Mouse (Mus musculus): ENCODE results near the gene Spaca4.
A peak's percentile ranks its signal among the peaks of the same experiment; 100 is the strongest.

Spaca4 gene

DNA sequence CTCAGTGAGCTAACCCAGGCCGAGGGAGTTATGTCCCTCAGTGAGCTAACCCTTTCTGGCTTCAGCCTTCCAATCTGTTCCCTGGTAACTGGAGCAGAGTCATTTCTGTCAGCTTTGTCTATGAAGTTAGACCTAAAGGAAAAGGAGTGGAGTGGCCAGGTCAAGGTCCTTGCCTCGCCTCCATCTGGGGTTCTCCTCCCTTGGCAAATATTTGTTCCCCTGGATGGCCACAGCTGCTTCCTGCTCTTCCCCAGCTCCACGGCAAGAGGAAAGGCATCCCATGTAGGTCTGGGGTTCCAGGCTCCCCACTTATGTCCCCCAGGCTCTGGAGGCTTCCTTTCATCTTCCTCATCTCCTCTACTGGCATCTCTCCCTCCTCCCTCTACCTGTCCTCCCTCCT, 2.0 kb upstream of the Spaca4 start:
- no peak for DNase-seq (ENCODE audit: low spot score in 2 of 2)

DNA sequence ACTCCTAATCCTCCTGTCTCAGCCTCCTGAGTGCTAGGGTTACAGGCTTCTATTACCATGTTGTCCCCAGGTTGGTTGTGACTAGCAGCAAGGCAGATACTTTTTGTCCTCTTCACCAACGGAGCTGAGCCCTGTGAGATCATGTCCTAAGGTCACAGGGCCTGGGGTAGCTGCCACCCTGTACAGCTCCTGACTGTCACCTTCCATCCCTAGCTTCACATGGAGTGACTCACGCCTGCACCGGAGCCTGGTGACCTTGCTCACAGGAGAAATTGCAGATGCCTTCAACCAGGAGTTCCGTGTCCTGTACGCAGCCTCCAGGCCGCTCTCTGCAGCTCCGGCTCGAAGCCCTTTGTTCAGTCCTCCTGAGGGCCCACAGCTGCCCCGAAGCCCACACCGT, 806 bp upstream of the Spaca4 start:
- no peak for DNase-seq (ENCODE audit: low spot score in 2 of 2)

DNA sequence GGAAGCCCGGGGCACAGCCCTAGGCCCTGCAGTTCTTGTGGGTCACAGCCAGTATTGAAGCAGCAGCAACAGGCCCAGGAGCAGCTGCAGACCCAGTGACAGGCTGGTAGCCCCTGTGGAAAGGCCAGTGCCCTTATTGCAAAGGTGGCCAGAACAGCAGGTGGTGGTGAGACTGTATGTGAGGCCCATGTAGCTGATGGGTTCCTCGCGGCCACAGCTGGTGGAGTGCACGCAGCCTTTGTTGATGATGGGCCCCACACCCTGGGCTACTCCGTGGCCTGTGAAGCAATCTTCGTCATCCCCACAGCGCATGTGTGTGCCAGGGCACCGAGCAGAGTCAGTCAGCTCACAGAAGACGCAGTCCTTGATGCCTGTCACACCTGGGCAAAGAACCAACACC, 462 bp downstream of the Spaca4 start:
- DNase-seq (ENCODE audit: low spot score in 2 of 2), result no peak

DNA sequence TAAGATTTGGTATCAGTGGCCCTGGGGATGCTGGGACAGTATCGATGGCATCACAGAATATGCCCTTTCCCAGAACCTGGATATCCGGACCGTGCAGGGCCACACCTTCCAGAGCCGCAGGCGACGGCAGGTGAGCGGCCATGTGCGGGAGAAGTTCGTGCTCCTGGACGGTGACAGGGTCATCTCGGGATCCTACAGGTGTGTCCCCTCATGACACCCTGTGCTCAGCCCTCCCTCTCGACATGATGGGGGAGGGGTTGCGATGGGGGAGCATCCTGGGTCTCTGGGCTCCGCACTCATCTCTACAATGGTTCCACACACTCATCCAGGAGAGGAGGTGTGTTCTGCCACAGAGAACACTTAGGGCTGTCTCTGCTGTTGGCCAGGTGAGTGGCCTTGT, 1.8 kb downstream of the Spaca4 start:
- DNase-seq (ENCODE audit: low spot score in 2 of 2), result no peak

DNA sequence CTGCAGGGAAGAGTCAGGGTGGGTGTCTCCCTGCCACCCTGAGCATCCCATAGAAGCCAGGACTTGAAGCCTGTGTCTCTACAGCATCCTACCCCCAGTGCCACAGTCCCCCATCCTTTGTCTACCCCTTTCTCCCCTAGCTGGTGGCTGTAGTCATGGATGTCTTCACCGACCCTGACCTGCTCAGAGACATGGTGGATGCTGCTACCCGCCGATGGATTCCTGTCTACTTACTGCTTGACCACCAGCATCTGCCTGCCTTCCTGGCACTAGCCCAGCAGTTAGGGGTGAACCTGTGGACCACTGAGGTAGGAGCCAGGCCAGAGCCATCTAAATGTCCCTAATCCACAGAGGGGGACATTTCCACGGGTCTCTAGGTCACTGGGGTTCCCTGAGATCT, 2.3 kb downstream of the Spaca4 start:
- DNase-seq (ENCODE audit: low spot score in 2 of 2), result no peak

DNA sequence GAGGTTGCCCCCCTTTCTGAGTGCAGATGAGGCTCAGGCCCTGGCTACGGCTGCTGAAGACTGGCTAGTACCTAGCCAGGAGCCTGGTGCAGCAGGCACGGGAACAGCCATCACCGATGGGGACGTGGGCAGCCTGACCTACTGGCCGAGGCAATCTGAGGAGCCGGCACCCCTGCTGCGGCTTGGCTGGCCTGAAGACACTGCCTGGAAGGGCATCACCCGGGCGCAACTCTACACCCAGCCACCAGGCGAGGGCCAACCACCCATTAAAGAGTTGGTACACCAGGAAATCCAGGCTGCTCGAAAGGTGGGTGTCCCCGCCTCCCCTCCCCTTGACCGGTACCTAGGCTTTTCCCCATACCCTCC, 3.3 kb downstream of the Spaca4 start:
- no peak for DNase-seq (ENCODE audit: low spot score in 2 of 2)

DNA sequence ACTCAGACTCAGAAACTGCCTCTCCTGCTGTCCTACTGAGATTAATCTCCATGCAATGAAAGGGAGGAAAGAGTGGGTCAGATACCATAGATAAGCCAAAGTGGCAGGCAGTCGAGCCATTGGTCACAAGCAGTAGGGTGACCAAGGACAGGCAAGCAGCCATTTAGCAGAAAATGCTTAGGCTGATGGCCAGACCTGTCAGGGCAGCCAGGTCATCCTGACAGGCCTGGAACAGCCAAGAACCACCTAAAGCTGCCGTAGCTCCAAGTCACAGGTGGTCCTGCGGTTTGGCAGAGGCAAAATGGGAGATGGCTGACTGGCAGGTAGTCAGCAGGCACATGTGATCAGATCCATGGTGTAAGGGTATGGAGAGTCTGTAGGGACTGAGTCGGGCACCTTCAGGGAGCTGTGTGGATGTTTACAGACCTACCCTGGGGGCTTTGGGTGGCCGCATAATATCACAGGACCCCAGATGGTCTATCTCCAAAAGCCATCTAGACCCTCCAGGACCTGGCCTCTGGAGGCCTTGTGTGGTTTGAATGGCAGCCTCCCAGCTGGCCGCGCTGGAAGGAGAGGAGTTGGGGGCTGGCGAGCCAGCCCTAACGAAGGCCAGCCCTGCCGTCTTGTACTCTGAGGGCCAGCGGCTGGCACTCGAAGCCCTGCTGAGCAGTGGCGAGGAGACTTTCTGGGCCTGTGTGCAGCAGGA, 3.8 kb downstream of the Spaca4 start:
- no peak for DNase-seq (ENCODE audit: low spot score in 2 of 2)

DNA sequence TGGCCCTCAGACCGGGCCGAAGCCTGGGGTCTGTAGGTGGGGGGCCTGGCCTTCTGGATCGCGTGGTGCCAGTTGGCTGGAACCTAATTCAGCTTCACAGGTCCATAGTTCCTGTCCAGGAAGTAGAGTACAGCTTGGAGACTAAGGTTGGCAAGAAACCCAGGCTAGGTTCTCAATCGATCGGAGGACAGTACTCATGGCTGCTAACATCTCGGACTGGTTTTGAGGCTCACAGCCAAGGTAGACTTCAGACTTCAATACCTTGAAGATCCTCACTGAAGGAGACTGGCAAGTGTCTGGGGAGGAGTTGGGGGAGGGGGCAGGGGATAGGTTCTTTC, 4.4 kb downstream of the Spaca4 start:
- no peak for DNase-seq (ENCODE audit: low spot score in 2 of 2)

DNA sequence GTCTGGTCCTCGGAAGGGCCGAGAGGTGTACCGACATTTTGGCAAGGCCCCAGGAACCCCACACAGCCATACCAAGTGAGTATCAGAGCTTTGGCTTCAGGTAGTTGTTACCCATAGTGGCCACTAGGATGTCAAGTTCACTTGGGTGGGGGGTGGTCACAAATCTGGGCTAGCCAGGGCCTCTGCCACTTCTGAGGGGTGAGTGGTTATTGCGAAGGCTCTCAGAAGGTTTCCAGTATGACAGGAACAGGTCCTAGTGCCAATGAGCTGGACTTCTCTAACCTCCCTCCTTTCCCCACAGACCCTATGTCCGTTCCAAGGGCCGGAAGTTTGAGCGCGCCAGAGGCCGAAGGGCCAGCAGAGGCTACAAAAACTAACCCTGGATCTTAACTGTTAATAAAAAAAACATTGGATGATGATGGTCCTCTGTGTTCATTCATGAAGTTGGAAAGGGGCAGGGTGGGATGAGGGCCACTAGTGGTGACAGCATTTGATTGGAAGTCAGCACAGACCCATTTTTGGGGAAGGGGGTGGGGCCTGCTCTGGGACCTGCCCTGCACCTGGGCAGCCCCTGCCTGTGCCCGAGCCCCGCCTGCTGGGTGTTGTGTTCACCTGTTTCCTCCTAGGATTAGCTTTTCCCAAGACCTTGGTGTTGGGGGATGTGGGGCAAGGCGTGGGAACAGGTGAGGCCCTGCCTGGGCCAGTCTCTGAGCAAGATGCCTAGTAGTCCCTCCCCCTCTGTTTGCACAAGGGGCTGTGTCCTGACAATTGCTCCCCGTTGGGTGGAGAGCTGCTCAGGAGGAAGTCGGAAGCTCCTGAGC, 5.0 kb downstream of the Spaca4 start, which contains the start of gene Fam83e:
Gene Fam83e, plus strand, starts transcription at position 800 of the 821 bp plus-strand sequence.
- no peak for DNase-seq (ENCODE audit: low spot score in 2 of 2)

DNA sequence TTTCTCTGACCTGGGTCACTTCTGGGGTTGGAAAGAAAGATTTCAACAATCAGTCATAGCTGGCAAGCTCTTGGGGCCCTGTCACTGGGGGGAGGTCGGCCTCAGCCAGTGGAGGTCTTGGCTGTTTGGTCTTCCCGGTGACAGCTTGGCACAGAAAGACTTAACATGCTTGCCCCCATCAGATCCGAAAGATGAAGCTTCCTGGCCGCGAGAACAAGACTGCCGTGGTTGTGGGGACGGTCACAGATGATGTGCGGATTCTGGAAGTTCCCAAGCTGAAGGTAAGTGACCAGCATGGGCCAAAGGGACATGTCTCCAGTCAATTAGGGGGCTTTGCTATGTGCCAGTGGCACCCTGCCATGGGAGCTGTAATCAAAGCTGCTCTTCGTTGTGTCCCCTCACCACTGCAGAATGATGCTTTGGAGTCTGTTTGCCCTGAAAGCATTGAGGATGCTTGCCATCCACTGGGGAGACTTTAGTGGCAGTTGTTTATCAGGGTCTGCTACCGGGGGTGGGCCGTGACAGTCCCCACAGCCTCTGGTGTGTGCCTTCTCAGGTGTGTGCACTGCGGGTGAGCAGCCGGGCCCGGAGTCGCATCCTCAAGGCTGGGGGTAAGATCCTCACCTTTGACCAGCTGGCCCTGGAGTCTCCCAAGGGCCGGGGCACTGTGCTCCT, 5.7 kb downstream of the Spaca4 start:
- no peak for DNase-seq (ENCODE audit: low spot score in 2 of 2)

DNA sequence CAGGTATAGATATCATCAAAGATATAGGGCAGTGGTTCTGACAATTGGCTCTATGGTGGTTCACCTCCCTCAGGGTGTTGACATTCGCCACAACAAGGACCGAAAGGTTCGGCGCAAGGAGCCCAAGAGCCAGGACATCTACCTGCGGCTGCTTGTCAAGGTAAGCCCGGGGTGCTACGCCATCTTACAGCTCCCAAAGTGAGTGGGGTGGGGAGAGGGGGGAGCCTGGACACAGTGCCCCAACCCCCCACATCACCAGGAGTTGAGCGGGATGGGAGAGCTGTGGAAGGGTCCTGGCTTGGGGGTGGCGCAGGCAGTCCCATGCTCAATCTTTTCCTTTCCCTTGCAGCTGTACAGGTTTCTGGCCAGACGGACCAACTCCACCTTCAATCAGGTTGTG, 6.4 kb downstream of the Spaca4 start:
- no peak for DNase-seq (ENCODE audit: low spot score in 2 of 2)

DNA sequence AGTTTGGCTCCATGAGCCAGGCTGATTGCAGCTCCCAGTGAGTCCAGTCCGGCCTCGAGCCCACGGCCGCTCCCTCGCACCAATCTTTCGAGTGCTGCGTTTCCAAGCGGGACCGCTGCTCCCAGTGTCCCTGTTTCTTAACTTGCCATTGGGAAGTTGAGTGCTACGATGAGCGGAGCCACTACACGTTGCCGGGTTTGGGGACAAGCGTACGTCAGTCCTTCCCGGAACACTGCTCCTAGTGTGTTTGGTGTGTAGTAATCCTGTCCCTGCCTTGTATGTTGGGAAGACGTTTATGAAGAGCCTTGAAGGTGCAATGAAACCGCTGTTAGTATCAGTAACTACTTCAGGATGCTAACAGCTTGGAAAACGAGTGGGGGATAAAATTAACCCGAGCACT, 7.3 kb downstream of the Spaca4 start:
- no peak for DNase-seq (ENCODE audit: low spot score in 2 of 2)

DNA sequence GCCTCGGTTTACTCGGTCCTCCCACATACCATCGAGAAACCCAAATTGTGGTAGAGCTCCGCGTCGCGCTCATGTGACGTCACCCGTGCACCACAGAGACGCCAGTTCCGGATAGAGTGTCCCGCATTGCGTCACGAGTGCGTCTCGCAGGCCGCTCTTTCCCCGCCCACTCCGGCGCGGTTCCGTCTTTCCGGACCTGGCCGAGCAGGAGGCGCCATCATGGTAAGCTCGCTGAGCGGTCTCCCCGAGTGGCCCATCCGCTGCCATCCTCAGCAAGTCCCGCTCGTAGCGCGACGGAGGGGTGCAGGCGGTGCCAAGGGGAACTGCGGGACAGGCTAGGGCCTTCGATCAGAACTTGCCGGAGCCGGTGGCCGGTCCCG, 7.7 kb downstream of the Spaca4 start, which contains the start of gene Sphk2:
Gene Sphk2, minus strand, starts transcription at position 85 of the 380 bp plus-strand sequence.
- DNase-seq (ENCODE audit: low spot score in 2 of 2), result peak; percentile 99 to 100

DNA sequence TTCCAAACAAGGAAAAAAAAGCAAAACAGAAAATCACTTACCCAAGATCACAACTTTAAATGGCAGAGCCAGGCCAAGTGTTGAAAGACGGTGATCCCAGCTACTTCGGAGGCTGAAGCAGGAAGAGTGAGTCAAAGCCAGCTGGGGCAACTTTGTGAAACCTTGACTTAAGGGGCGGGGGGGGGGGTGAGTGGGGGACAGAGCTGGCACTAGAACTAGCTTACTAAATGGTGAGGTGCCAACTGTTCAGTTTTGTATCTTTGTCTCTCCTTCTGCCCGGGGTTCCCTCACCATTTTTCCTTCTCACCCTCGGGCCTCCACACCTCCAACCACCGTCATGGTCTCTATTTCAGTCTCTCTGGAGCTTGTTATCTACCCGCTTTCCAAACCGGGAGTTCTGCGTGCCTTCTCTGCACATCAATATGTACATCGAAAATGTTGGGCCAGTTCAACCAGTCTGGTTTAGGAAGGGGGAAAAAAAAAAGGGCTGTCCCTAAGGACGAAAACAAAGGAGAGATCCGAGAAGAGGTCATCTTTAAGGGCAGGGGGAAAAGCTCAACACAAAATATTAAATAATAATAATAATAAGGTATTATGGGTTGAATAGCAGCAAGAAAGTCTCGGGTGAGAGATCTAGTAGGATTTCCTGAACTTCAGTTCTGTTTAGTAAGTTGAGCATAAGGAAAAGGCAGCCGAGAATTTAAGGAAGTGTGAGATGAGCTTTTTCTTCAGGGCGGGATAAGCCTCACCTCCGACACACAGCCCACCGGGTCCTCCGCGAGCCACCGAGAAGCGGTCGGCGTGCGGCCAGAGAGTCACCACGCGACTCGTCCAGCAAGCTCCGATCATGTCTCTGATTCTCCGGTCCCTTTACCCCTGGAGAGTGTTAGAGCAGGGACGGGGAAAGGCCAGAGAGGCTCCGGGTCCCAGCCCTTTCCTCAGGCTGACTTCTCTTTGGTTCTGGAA, 8.4 kb downstream of the Spaca4 start:
- no peak for DNase-seq (ENCODE audit: low spot score in 2 of 2)

DNA sequence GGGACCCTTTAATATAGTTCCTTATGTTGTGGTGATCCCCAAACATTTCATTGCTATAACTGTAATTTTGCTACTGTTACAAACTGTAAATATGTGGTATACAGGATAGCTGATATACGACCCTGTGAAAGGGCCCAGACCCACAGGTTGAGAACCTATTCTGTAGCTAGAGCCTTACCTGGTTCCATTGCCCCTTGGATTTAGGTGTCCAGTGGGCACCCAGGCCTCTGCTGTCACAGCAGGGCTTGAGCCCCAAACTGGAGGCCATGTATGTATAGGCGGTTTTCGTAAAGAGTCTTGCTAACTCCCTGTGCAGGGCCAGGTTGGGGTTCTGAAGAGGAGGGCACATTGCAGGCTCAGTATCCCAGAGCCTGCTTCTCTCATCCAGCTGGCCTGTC, 9.2 kb downstream of the Spaca4 start:
- no peak for DNase-seq (ENCODE audit: low spot score in 2 of 2)

DNA sequence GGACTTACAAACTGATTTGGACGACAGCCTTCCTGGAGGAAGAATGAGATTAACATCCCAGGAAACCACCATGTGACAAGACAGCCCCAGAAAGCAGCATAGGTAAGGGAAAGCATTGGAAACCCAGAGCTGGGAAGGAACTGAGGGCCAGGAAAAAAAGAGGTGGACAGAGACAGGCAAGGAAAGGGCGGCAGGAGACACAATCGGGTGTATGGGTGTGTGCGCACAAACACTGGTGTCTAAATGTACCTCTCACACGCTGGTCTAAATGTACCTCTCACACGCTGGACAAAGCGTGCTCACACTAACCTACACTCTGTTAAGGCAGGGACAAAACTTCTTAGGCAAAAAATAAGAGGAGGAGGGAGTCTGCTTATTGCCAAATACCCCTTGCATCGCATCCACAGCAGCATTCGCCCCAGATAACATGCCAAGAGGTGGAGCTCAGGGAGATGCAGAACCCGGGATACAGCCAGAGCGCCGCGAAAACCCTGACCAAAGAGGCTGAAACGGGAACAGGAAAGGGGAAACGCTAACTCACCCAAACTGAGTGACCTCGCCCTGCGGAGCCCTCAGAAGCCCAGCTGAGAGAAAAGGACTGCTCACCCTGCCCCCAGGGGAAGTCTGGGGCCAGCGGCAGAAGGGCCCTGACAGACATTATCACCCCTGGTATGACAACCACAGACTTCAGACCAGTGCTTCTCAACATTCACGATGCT, 9.7 kb downstream of the Spaca4 start:
- no peak for DNase-seq (ENCODE audit: low spot score in 2 of 2)

DNA sequence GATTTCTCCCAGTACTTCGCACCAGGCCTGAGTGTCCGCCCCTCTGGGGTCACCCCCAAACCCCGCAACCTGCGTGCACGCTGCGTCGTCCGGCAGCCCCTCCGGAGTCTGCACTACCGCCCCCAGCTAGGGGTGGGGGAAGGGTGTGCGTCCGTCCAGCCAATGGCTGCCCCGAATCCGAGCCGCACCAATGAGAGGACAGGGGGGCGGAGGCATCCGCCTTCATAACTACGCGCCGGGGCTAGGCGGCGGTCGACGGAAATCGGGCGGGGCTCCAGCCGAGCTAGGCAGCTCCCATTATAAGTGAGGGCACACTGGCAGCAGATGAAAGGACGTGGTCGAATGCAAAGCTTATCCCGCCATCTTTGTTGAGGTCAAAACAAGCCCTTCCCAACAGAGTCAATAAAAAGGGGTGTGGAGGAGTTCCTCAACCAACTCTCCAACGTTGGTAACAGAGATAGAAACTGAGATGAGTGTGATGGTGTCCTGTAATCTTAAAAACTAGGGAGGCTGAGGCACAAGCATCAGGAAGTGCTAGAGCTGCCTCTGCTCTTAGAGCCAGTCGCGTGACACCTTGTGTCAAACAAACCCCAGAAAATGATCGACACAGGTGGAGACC, 10.4 kb downstream of the Spaca4 start, which contains the start of gene Rpl18:
Gene Rpl18, plus strand, starts transcription at position 368 of the 619 bp plus-strand sequence.
- peak; percentile 98 to 99 for DNase-seq (ENCODE audit: low spot score in 2 of 2)

DNA sequence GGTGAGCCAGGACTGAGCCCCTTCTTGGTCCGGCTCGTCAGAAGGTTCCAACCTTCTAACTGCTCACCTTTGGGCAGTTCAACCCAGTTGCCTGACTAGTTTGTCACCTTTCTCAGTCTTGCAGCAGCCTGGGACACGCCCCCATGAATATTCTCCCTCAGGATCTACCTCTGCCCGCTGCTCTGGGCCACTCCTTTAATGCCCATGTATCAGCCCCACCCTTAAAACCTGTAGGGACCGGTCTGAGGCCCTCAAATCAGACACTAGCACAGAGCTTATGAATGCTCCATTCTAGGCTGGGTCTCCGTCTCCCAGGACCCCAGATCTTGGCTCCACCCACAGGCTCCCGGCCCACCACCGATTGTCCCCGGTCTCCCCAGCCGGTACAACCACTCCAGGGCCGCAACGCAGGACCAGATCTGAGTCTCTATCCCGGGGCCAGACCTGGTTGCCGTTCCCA, 11.0 kb downstream of the Spaca4 start:
- no peak for DNase-seq (ENCODE audit: low spot score in 2 of 2)

DNA sequence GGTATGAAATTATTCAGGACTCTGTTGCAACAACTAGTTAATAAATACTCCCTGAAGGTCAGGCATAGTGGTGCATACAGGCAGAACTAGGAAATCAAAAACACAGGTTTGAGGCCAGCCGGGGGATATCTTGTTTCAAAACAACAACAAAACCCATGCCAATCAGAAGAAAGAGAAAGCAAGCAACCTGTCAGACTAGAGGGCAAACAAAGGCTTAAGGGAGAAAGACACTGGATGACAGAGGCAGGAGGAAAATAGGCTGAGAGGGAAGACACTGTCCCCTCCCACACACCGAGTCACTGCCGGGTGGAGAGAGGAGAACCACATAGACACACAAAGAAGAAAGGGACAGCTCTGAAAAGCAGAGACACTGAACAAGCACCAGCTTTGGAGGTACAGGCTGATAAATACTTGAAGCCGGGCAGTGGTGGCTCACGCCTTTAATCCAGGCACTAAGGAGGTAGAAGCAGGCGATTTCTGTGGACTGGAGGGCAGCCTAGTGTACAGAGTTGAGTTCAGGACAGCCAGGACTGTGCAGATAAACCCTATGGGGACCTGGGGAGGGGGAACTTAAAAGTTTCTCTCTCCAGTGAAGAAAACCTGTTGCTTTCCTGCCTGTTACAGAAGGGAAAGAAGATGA, 11.6 kb downstream of the Spaca4 start:
- DNase-seq (ENCODE audit: low spot score in 2 of 2), result no peak

DNA sequence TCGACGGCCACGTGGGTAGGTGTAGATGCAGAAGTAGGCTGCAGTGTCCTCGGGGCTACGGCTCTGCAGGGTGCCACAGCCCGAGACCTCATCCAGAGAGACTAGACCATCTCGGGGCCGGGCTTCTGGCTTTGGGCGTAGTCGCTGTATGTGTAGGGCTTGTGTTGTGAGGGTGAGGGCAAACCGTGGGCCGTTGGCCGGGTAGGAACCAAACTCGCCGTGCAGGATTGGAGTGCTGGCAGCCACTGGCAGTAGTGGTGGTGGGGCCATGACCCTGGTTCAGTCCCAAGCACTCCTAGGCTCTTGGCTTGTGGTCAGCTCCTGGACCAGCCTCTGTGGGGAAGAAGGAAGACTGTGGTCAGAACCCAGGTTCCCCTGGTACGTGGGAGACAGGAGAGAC, 12.2 kb downstream of the Spaca4 start:
- DNase-seq (ENCODE audit: low spot score in 2 of 2), result no peak
